Mouse (Mus musculus) embryonic facial prominence, embryonic 15.5 days (tissue): ENCODE data around the gene Vgll2. TPM values are rescaled to one million over a fixed set of nuclear protein-coding genes. Genes with fewer than 3 reads are reported as not detected.

Experiments
- microRNA-seq: library from miRNA; unstranded; fragments of <30 nt; microRNA quantifications from one replicate; pipeline ENCODE4, GENCODE M21; 2016; ENCODE audit warnings: borderline number of aligned reads
- polyA plus RNA-seq: library from polyadenylated mRNA; unstranded; fragments of >200 nt; fragmentation: Nextera tagmentation; extraction: Ambion mirVana; gene quantifications from 2 replicates; pipeline ENCODE4 v1.2.1, GENCODE M21; 2015

Vgll2 gene
- polyA plus RNA-seq, 1 experiment from 2014 or later: 16.7 TPM

Small RNA genes lying within 50 kb of the gene (microRNA-seq; reads per million reads assigned to microRNA genes)
- gene Gm24084: not detected

Other genes with a start within 250 kb of the Vgll2 start
- gene Ros1, start 172.7 kb downstream of the Vgll2 start, polyA plus RNA-seq: not detected in 2 replicates
- gene Dcbld1, start 211.1 kb downstream of the Vgll2 start, polyA plus RNA-seq: 18.8 and 19.5 TPM in 2 replicates